Mouse (Mus musculus) ovary, postnatal 36 days (tissue): ENCODE data around the gene Sult2b1.

ENCODE experiments used
- DNase-seq: peaks from one replicate; pipeline ENCODE4 v3.0.0; 2022; ENCODE audit warnings: low spot score, mixed read lengths

Sult2b1 gene

GRCm38 (mm10) chr7:45725151-45725550, 59.3 kb downstream of the Sult2b1 start:
- DNase-seq: no peak

GRCm38 (mm10) chr7:45723781-45724180, 60.7 kb downstream of the Sult2b1 start:
- DNase-seq: no peak

GRCm38 (mm10) chr7:45723301-45723700, 61.2 kb downstream of the Sult2b1 start:
- no peak for DNase-seq

GRCm38 (mm10) chr7:45722348-45722713, 62.1 kb downstream of the Sult2b1 start:
- no peak for DNase-seq

- DNase-seq: no peak
Observed at GRCm38 (mm10) chr7:45721642-45722347, 62.7 kb downstream of the Sult2b1 start.

GRCm38 (mm10) chr7:45721234-45721571, 63.3 kb downstream of the Sult2b1 start:
- no peak for DNase-seq

- no peak for DNase-seq
Observed at GRCm38 (mm10) chr7:45720413-45721233, 63.8 kb downstream of the Sult2b1 start, which contains the start of gene Fam83e. Gene Fam83e, plus strand, starts transcription at chr7:45721212.

- no peak for DNase-seq
Observed at GRCm38 (mm10) chr7:45719738-45720412, 64.6 kb downstream of the Sult2b1 start.

- DNase-seq: no peak
Observed at GRCm38 (mm10) chr7:45719180-45719579, 65.3 kb downstream of the Sult2b1 start.

- no peak for DNase-seq
Observed at GRCm38 (mm10) chr7:45718331-45718730, 66.1 kb downstream of the Sult2b1 start.

- DNase-seq: peak; percentile 98
Observed at GRCm38 (mm10) chr7:45717918-45718297, 66.6 kb downstream of the Sult2b1 start, which contains the start of gene Sphk2. Gene Sphk2, minus strand, starts transcription at chr7:45718002.

GRCm38 (mm10) chr7:45716952-45717917, 67.2 kb downstream of the Sult2b1 start:
- DNase-seq: no peak

- DNase-seq: no peak
Observed at GRCm38 (mm10) chr7:45716460-45716857, 68.0 kb downstream of the Sult2b1 start.

GRCm38 (mm10) chr7:45715741-45716459, 68.6 kb downstream of the Sult2b1 start:
- no peak for DNase-seq

GRCm38 (mm10) chr7:45715090-45715708, 69.3 kb downstream of the Sult2b1 start, which contains the start of gene Rpl18:
Gene Rpl18, plus strand, starts transcription at chr7:45715457.
- DNase-seq: peak; percentile 97

- no peak for DNase-seq
Observed at GRCm38 (mm10) chr7:45714630-45715089, 69.8 kb downstream of the Sult2b1 start.

- no peak for DNase-seq
Observed at GRCm38 (mm10) chr7:45713881-45714520, 70.5 kb downstream of the Sult2b1 start.

GRCm38 (mm10) chr7:45713396-45713795, 71.1 kb downstream of the Sult2b1 start:
- DNase-seq: no peak

GRCm38 (mm10) chr7:45712022-45712757, 72.3 kb downstream of the Sult2b1 start:
- DNase-seq: peak; percentile 76
